Mouse (Mus musculus): ENCODE data around the gene Ctrl. TPM values are rescaled to one million over a fixed set of nuclear protein-coding genes. Genes with fewer than 3 reads are reported as not detected.

Ctrl gene
- polyA plus RNA-seq, 1 experiment from 2014 or later, result 3.3 TPM

DNA sequence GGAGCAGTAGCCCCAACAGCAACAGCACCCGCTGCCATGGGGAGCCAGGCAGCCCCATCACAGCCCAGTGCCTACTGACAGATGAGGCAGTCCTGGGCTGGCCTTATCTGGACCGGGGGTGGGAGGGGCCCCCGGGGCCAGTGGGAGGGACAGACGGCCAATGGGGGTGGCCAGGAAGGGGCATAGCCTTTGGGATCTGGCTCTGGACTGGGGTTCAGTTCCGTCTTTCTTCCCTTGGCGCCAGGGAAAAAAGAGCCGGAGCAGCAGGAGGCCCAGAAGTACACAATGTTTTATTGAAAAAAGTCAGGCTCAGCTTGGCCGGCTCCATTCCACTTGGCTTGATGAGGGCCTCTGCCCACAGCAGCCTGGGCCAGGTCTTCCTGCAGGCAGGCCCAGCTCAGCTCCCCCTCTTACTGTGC is 9.7 kb upstream of the Ctrl start, which contains the start of gene Lcat:
Gene Lcat, minus strand, starts transcription at position 62 of the 419 bp plus-strand sequence.
- WGBS, result 55% methylated on average over 7 of the region's 8 CpGs
- Histone ChIP-seq H3K27me3 (replicated peaks; ENCODE audit: control insufficient read depth, insufficient read depth, low read length) (no peaks in the 10 kb centered on the region), H3K9me3 (ENCODE audit: control insufficient read depth, low read length) (no peaks in the 10 kb centered on the region), H3K9ac (ENCODE audit: low read depth, low read length) (no peak within 1 kb of the TSS), H3K4me3 (ENCODE audit: low read length) (no peak within 1 kb of the TSS), H3K4me1 (ENCODE audit: control insufficient read depth, insufficient read depth, low read depth, low read length) (peaks cover under 1% of the 10 kb centered on the region), H3K36me3 (ENCODE audit: control insufficient read depth, insufficient read depth, low read length) (no peaks in the 10 kb centered on the region), H3K4me2 (ENCODE audit: low read length) (no peak within 1 kb of the TSS), H3K27ac (ENCODE audit: low read depth, low read length) (peak within 1 kb of the TSS; percentile 58; the same call in 1 of the 2 replicates)
- peak; percentile 87 for ATAC-seq

DNA sequence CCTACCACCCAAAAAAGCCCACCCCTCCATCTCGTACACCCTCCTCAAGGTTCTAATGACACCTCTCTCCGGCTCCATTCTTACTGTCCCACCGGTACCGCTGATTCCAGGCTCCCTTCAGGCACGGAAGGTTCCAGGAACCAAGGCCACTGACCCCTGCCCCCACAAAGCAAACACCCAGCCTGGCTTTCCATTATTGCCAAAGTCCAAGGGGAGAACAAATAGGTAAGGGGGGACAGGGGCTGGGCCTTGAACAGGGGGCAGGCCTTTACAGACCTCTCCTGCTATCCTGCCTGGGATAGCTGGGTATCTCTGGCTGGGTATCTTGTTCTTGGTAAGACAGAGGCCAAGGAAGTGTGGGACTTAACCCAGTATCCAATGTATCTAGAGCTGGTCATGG is 8.9 kb upstream of the Ctrl start:
- ATAC-seq, result no peak
- no peak overlapping the region for H3K4me2 ChIP-seq (ENCODE audit: low read length)
- H3K36me3 ChIP-seq (ENCODE audit: control insufficient read depth, insufficient read depth, low read length), result no peaks in the 10 kb centered on the region
- no peak overlapping the region for H3K27ac ChIP-seq (ENCODE audit: low read depth, low read length)
- no peaks in the 10 kb centered on the region for H3K27me3 ChIP-seq (replicated peaks; ENCODE audit: control insufficient read depth, insufficient read depth, low read length)
- no peaks in the 10 kb centered on the region for H3K9me3 ChIP-seq (ENCODE audit: control insufficient read depth, low read length)
- H3K4me1 ChIP-seq (ENCODE audit: control insufficient read depth, insufficient read depth, low read depth, low read length), result peaks cover 4% of the 10 kb centered on the region
- 98% methylated on average over 5 of the region's 5 CpGs for WGBS
- no peak overlapping the region for H3K9ac ChIP-seq (ENCODE audit: low read depth, low read length)
- no peak overlapping the region for H3K4me3 ChIP-seq (ENCODE audit: low read length)

DNA sequence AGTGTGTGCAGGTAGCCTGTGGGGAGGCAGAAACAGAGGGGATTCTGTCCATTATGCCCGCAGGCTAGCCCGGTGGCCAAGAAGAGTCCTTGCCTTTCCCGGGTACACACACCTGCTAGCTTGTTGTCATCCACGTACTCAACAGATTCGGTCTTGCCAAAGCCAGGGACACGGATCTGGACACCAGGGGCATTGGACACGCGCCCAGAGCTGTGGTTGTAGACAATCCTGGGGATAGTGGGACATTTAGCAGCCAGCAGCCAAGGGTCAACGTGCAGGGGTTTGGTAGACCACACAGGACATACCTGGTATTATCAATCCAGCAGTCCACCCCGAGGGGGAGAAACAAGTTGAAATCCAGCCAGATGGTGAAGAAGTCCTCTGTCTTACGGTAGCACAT is 8.4 kb upstream of the Ctrl start:
- Histone ChIP-seq H3K4me3 (ENCODE audit: low read length) (no peak overlapping the region), H3K36me3 (ENCODE audit: control insufficient read depth, insufficient read depth, low read length) (no peaks in the 10 kb centered on the region), H3K9me3 (ENCODE audit: control insufficient read depth, low read length) (no peaks in the 10 kb centered on the region), H3K4me2 (ENCODE audit: low read length) (no peak overlapping the region), H3K9ac (ENCODE audit: low read depth, low read length) (no peak overlapping the region), H3K4me1 (ENCODE audit: control insufficient read depth, insufficient read depth, low read depth, low read length) (peaks cover 4% of the 10 kb centered on the region), H3K27me3 (replicated peaks; ENCODE audit: control insufficient read depth, insufficient read depth, low read length) (no peaks in the 10 kb centered on the region), H3K27ac (ENCODE audit: low read depth, low read length) (no peak overlapping the region)
- WGBS, result 91% methylated on average over 11 of the region's 11 CpGs
- ATAC-seq, result no peak

DNA sequence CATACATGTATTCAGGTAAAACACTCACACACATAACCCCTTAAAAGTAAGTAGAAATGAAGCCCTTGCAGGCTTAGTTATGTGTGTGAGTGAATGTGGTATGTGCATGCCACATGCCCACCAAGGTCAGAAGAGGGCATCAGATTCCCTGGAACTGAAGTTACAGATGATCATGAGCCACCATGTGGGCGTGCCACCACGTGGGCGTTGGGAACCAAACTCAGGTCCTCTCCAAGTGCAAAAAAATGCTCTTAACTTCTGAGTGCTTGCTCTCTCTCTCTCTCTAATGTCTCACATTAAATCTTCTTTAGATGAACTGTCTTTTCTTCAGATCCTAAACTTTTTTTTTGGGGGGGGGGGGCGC is 4.6 kb upstream of the Ctrl start, which contains the start of gene Psmb10:
Gene Psmb10, minus strand, starts transcription at position 139 of the 364 bp plus-strand sequence.
- no peaks in the 10 kb centered on the region for H3K27me3 ChIP-seq (replicated peaks; ENCODE audit: control insufficient read depth, insufficient read depth, low read length)
- no peaks in the 10 kb centered on the region for H3K9me3 ChIP-seq (ENCODE audit: control insufficient read depth, low read length)
- peaks cover 15% of the 10 kb centered on the region for H3K4me1 ChIP-seq (ENCODE audit: control insufficient read depth, insufficient read depth, low read depth, low read length)
- H3K36me3 ChIP-seq (ENCODE audit: control insufficient read depth, insufficient read depth, low read length), result no peaks in the 10 kb centered on the region
- H3K9ac ChIP-seq (ENCODE audit: low read depth, low read length), result peak within 1 kb of the TSS; percentile 84
- H3K4me2 ChIP-seq (ENCODE audit: low read length), result peak within 1 kb of the TSS; percentile 95
- WGBS, result 48% methylated on average over 4 of the region's 4 CpGs
- peak within 1 kb of the TSS; percentile 62 for H3K4me3 ChIP-seq (ENCODE audit: low read length)
- peak within 1 kb of the TSS; percentile 94 for H3K27ac ChIP-seq (ENCODE audit: low read depth, low read length)
- ATAC-seq, result no peak

DNA sequence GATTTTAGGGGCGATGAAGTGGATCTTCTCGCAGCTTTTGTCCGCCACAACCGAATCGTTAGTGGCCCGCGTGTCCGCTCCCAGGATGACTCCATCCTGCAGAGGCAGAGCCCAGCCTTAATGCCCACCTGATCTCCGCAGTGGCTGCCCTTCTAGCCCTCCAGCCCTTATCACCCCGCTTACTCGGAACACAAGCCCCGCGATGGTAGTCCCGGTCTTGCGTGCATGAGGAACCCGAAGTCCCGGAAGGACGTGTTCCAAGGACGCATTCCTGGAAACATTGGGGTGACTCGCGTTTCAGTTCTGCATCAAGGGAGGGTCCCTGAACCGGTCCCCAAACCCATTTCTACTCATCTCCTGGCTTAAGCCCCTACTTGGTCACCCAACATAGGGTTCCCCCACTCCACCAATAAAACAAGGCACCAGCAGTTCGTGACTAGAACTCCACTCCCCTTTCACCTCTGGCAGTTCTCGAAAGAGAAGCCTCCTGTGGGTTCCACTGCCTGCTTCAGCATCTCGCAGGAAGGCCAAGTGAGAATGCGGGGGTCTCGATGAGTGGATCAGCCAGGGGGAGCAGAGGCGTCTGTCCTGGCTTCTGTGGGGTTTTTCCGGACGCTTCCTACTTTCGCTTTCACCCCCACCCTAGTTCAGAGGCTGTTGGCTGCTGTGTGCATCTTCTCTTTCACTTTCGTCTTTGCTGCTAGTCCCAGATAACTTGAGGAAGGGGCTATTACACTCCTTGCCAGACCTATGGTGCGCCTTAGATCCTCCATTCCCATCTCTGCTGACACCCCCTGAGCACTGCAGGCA is 4.0 kb upstream of the Ctrl start:
- peak overlapping the region; percentile 84 for H3K9ac ChIP-seq (ENCODE audit: low read depth, low read length)
- no peaks in the 10 kb centered on the region for H3K36me3 ChIP-seq (ENCODE audit: control insufficient read depth, insufficient read depth, low read length)
- peak overlapping the region; percentile 62 for H3K4me3 ChIP-seq (ENCODE audit: low read length)
- ATAC-seq, result peak; percentile 38
- H3K4me1 ChIP-seq (ENCODE audit: control insufficient read depth, insufficient read depth, low read depth, low read length), result peaks cover 15% of the 10 kb centered on the region
- no peaks in the 10 kb centered on the region for H3K9me3 ChIP-seq (ENCODE audit: control insufficient read depth, low read length)
- peak overlapping the region; percentile 95 for H3K4me2 ChIP-seq (ENCODE audit: low read length)
- peak overlapping the region; percentile 94 for H3K27ac ChIP-seq (ENCODE audit: low read depth, low read length)
- WGBS, result 3% methylated on average over 33 of the region's 33 CpGs
- no peaks in the 10 kb centered on the region for H3K27me3 ChIP-seq (replicated peaks; ENCODE audit: control insufficient read depth, insufficient read depth, low read length)

DNA sequence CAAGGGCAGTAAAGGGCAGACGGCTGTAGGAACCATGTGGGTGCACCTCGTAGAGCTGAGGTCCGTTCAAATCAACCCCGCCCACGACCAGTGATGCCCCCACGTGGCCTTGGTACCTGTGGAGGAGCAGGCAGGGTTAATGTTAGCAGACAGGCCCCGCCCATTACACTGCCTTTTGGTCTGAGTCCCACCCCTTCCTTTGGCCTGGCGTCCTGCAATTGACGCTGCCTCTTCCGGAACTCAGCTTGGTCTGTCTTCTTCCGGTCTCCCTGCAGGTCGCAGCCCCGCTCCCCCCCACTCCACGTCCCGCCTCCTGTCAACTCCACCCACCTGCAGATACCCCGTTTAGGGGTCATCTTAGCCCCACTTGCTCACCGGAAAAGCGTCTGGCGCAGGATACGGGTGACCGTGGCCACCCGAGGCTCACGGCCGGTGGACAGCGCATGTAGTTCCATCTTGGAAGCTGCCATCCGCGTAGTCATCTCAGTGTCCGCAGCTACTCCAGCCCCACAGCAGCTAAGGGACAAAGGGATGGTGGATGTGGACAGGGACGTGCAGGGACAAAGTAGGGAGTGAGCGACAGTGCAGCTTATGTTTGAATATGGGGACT is 3.3 kb upstream of the Ctrl start:
- H3K9ac ChIP-seq (ENCODE audit: low read depth, low read length), result peak overlapping the region; percentile 84
- peak overlapping the region; percentile 94 for H3K27ac ChIP-seq (ENCODE audit: low read depth, low read length)
- under 1% methylated on average over 28 of the region's 30 CpGs for WGBS
- peaks cover 15% of the 10 kb centered on the region for H3K4me1 ChIP-seq (ENCODE audit: control insufficient read depth, insufficient read depth, low read depth, low read length)
- ATAC-seq, result peak; percentile 93
- H3K27me3 ChIP-seq (replicated peaks; ENCODE audit: control insufficient read depth, insufficient read depth, low read length), result no peaks in the 10 kb centered on the region
- peak overlapping the region; percentile 62 for H3K4me3 ChIP-seq (ENCODE audit: low read length)
- no peaks in the 10 kb centered on the region for H3K9me3 ChIP-seq (ENCODE audit: control insufficient read depth, low read length)
- no peaks in the 10 kb centered on the region for H3K36me3 ChIP-seq (ENCODE audit: control insufficient read depth, insufficient read depth, low read length)
- H3K4me2 ChIP-seq (ENCODE audit: low read length), result peak overlapping the region; percentile 95

DNA sequence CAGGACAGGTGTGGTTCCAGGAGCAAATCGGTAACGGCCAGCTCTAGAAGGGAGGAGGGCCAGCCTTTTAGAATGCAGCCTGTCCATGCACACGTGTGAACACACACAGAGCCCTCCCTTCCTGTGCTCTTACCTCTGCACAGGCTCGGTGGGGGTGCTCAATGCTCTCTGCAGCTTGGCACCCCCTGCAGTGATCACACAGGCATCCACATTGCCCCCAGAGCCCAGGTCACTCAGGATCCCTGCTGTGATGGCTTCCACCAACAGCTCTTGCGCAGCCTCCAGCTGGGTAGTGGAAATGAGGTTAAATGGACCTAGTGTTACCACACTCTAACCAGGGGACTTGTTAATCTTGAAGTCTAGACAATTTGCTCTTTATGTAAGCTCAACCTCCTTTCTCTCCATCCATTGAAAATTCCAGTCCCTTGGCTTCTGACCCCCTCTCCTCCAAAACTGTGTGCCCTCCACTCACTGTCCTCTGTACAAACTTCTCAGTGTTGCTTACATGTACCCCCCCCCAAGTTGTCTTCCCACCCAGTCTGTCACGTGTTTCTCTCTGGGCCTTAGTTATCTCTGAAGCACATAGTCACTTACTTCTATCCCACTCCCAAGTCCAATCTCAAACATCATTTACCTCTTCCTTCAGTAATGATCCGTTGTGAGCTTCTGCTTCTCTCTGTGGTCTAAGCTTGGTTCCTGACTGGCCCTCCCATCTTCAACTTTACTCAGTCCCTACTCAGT is 2.4 kb upstream of the Ctrl start:
- H3K9ac ChIP-seq (ENCODE audit: low read depth, low read length), result peak overlapping the region; percentile 84
- ATAC-seq, result no peak
- H3K4me3 ChIP-seq (ENCODE audit: low read length), result peak overlapping the region; percentile 62
- WGBS, result 26% methylated on average over 7 of the region's 7 CpGs
- H3K27me3 ChIP-seq (replicated peaks; ENCODE audit: control insufficient read depth, insufficient read depth, low read length), result no peaks in the 10 kb centered on the region
- no peaks in the 10 kb centered on the region for H3K9me3 ChIP-seq (ENCODE audit: control insufficient read depth, low read length)
- peaks cover 15% of the 10 kb centered on the region for H3K4me1 ChIP-seq (ENCODE audit: control insufficient read depth, insufficient read depth, low read depth, low read length)
- H3K4me2 ChIP-seq (ENCODE audit: low read length), result peak overlapping the region; percentile 95
- H3K27ac ChIP-seq (ENCODE audit: low read depth, low read length), result no peak overlapping the region; the same call in 1 of the 2 replicates
- no peaks in the 10 kb centered on the region for H3K36me3 ChIP-seq (ENCODE audit: control insufficient read depth, insufficient read depth, low read length)

DNA sequence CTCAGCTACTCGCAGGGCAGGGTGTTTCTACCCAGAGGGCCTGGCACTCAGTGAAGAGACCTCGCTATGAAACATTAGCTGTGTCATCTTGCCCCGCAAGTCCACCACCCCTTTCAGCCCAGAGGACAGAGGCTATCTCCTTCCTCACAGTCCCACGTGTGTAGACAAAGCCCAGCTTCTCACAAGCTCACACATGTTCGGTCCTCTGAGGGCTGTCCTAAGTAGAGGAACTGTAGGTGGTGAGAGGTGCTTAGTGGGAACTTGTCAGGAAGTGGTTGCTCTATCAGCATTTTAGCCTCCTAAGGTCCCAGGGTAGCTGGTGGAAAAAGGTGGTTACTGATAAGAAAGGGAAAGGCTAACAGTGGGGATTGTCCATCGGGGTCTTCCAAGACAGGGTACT is 1.4 kb upstream of the Ctrl start:
- ATAC-seq, result no peak
- Histone ChIP-seq H3K4me3 (ENCODE audit: low read length) (no peak overlapping the region), H3K4me2 (ENCODE audit: low read length) (no peak overlapping the region), H3K27ac (ENCODE audit: low read depth, low read length) (no peak overlapping the region), H3K9ac (ENCODE audit: low read depth, low read length) (no peak overlapping the region), H3K9me3 (ENCODE audit: control insufficient read depth, low read length) (no peaks in the 10 kb centered on the region), H3K36me3 (ENCODE audit: control insufficient read depth, insufficient read depth, low read length) (no peaks in the 10 kb centered on the region), H3K4me1 (ENCODE audit: control insufficient read depth, insufficient read depth, low read depth, low read length) (peaks cover 18% of the 10 kb centered on the region), H3K27me3 (replicated peaks; ENCODE audit: control insufficient read depth, insufficient read depth, low read length) (no peaks in the 10 kb centered on the region)
- 85% methylated on average over 6 of the region's 6 CpGs for WGBS

DNA sequence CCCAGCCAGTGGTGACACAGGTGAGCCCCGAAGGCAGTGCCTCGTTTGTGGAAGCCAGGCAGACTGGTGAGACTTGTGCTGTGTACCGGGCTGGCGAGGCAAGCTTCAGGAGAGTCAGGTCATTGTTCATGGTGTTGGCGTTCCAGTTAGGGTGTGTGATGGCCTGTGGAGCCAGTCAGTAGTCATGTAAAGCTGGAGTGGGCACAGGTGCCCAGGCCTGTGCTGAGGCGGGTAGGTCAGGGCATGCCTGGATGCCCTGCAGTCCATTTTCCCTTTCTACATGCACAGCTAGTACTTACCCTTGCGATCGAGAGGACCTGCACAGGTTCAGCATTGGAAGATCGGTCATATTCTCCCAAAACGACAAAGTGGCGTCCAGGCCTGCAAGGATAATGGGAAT is 1.1 kb downstream of the Ctrl start:
- Histone ChIP-seq H3K4me3 (ENCODE audit: low read length) (no peak overlapping the region), H3K36me3 (ENCODE audit: control insufficient read depth, insufficient read depth, low read length) (no peaks in the 10 kb centered on the region), H3K27me3 (replicated peaks; ENCODE audit: control insufficient read depth, insufficient read depth, low read length) (no peaks in the 10 kb centered on the region), H3K4me2 (ENCODE audit: low read length) (no peak overlapping the region), H3K9ac (ENCODE audit: low read depth, low read length) (no peak overlapping the region), H3K9me3 (ENCODE audit: control insufficient read depth, low read length) (no peaks in the 10 kb centered on the region), H3K4me1 (ENCODE audit: control insufficient read depth, insufficient read depth, low read depth, low read length) (peaks cover 13% of the 10 kb centered on the region), H3K27ac (ENCODE audit: low read depth, low read length) (no peak overlapping the region)
- 90% methylated on average over 11 of the region's 11 CpGs for WGBS
- ATAC-seq, result no peak
